Mouse (Mus musculus): Measurements from ENCODE around the gene Ankrd22. TPM values are rescaled to one million over a fixed set of nuclear protein-coding genes. Genes with fewer than 3 reads are reported as not detected.

Ankrd22 gene
- total RNA-seq, 4 experiments from 2014 or later = not detected

DNA sequence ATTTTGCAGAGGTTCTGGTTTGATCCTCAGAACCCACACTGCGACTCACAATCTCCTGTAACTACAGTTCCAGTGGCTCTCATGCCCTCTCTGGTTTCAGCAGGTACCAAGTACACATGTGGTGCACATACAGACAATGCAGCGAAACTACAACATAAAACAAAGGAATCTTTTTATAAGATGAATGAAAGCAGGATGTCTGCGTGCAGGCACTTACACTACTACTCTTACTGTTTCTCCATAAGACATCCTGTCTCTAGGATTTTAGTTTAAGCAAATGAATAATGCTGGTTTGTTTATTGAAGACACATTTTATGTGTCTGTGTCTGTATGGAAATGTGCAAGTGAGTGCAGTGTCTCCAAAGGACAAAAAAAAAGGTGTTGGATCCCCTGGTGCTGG, 15.4 kb upstream of the Ankrd22 start:
- DNase-seq (ENCODE audit: low spot score in 2 of 2) = no peak

DNA sequence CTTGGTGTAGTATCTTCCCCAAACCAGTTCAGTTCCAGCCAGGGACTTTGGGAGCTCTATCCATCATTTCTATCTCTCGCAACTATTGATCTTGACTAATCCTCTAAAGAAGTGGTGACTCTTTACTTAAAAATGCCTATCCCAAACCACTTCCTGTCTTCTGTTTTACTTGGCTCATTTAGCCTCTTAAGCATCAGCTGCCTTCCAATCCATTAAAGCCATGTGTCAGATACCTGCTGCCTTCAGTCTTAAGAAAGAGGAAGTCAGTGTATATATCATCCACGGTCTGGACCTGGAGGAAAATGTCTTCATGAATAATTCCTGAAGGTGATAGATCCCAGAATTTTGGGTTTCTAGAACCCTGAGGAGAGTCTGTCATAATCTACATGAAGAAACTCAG, 14.5 kb upstream of the Ankrd22 start:
- no peak for DNase-seq (ENCODE audit: low spot score in 2 of 2)

DNA sequence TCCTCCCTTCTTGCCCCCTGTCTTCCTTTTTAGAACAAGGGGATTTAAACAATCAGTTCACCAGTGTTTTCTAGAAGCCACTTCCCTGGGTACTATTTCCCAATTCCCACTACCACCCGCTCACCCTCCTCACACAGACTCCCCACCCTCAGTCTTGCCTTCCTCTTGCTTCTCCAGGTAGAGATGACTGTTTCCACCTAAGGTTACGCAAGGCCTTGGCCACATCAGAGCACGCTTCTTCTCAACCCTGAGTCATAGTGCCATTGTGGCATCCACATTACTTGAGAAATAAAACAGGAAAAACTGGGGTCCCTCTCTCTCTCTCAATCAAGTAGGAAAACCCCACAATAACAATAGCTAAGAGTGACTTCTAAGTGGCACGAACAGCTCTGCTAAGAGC, 13.3 kb upstream of the Ankrd22 start:
- DNase-seq (ENCODE audit: low spot score in 2 of 2) = no peak

DNA sequence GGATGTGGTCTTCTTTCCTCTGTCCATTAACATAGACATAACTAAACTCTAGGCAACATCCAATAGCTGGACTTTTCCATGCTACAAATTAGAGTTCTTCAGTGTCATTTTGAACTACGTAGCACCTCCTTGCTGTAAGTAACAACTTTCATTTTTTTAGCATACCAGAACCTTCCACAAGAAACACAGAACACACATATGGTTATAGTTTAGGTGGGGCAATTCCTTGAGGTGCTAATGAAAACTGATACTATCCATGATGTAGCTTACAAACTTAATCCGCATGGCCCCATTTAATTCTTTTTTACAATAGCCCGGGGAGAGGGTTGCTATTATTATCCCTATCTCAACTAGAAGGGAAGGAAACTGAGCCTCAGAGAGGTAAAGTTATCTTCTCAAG, 8.2 kb upstream of the Ankrd22 start:
- no peak for DNase-seq (ENCODE audit: low spot score in 2 of 2)

DNA sequence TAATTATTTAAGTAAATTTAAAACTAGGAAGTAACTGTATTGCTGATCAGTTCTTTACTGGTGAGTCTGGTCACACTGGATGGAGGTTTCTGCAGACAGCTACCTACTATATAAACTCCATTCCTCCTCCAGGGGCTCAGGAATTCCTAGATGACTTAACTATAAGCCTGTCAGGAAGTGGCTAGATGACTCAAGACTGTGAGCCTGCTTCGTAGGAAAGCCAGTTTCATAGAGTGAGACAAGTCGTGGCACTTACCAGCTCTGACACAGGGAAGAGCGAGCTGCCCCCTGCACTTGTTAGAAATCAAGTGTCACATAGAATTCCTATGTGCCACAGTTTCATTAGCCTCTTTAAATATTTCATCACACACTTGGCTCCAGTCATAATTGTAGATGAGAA, 5.3 kb upstream of the Ankrd22 start:
- no peak for DNase-seq (ENCODE audit: low spot score in 2 of 2)

DNA sequence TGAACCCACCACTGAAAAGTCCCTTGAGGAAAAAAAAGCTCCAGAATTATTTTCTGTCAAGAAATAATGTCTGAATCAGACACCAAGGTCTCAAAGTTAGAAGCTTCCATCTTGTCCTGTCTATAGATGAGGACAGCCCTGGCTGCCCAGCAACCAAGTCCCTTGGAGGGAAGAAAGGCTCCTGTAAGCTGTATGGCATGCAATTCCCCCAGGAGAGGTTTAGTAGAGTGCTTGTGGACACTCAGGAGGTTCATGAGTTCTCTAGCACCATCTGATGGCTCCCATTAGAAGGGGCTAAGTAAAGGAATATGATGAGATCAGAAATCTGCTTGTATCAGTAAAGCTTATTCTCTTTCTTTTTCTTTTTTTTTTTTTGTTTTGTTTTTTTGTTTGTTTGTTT, 3.3 kb upstream of the Ankrd22 start:
- DNase-seq (ENCODE audit: low spot score in 2 of 2) = no peak

DNA sequence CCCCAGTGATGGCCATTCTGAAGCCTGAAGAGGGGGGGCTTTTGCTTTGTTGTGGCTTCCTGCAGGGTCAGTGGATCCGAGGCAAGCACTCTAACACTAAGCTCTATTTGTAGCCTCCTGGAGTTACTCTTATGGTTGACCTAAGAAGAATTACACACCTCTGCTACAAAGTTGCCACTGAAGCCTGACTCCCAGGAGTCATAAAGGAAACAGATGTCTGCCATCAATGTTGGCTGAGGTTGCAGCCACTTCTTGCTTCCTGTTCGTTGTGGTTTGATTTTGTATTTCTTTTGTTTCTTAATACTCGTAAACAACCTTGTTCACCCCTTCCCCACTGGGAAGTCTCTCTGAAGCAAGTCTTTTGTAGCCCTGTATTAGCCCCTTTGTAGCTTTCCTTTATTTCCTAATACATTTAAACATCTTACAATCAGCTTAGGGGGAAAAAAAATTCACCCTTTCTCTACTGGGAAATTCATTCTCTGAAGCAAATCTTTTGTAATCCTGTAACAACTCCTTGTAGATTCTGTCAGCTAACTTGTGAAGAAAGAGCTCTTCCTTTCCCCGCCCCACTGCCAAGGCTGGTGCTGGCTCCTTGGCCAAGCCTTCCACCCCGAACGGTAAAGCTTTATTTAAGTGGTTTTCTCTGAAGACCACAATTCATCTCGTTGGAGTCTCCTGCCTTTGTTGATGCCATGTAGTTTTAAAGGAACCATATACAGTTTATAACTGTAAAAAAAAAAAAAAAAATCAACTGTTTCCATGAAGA, 2.2 kb upstream of the Ankrd22 start:
- no peak for DNase-seq (ENCODE audit: low spot score in 2 of 2)

DNA sequence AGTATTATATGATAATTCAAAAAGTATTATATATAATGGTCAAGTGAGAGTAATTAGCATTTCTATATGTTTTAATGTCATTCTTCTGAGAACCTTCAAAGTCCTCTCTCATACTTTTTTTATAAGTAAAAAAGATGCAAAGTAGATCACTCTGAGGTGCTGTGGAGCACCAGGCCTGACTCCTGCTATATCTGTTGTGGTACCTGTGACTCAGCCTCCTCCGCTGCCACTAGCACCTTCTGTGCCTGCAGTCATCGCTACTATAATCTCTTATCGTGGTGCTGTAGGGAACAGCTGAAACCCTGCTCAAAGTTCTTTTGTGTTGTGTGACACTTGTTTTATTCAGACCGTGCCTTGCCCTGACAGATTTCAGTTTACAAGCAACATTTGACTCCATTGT, 533 bp upstream of the Ankrd22 start:
- no peak for DNase-seq (ENCODE audit: low spot score in 2 of 2)

DNA sequence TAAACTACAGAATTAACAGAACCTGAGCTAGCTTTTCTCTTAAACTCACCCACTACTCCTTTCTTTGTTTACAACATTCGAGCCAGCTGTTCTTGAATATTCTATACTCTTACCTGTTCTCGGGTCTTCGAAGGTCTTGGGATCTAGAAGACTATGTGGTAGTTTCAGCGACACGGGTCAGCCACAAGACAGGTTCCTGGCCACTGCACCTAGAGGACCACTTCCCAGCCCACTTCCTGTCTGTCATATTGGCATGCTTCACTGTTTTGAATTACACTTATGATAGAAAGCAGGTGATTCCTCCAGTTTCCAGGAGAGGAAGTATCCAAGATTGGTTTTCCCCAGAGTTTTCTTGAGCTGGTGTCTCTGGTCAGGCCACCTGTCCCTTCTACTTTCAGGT, 3.2 kb downstream of the Ankrd22 start:
- DNase-seq (ENCODE audit: low spot score in 2 of 2) = no peak

DNA sequence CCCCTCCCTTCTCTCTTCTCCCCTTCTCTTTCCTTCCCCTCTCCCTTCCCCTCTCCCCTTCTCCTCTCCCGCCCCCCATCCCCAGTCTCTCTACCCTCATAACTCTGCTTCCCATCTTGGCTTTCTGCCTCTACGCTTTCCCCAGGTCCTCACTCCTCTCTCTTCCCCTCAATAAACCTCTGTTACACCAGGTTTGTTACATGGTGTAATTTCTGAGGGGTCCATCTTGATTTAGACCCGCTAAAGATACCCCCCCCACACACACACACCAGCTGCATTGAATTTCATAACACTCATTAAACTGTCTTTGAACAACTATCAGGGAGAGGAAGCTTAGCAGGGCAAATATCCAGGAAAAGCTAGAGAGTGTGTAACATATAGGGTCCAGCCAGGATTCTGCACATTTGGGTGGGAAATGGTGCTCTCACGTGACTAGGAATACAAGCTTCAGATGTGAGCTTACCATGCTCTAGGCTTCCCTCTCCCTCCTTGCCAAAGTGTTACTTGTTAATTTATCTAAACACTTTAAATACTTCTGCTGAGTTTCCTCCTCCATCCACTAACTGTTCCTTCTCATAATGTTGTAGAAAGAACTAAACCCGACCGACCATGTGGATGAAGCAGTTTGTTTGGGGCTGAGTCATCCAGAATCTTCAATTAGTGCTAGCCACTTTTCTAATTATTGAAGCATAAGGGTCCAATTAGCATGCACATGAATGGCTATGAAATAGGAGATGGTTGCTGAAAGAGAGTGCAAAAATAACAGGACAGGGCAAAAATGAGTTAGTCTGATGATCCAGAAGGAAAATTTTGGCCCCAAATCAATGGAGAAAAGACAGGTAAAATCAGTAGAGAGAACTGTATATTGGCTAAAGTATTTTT, 12.3 kb downstream of the Ankrd22 start:
- DNase-seq (ENCODE audit: low spot score in 2 of 2) = no peak

DNA sequence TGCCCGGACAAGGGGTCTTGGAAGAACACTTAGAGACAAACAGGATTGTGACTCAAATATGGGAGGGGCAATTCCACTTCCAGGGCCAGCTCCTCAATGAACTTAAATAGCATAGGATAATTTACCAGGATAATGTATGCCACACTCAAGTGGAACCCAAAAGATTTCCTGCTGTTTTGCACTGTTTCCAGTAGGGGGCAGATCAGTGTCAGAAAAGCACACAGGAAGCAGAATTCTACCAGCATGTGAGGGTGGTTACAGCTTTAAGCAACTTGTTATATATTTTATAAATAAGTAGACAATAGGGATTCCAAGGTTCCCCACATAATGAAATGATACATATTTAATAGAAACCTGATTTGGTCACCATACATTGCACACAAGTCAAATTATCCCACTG, 13.9 kb downstream of the Ankrd22 start:
- DNase-seq (ENCODE audit: low spot score in 2 of 2) = no peak

DNA sequence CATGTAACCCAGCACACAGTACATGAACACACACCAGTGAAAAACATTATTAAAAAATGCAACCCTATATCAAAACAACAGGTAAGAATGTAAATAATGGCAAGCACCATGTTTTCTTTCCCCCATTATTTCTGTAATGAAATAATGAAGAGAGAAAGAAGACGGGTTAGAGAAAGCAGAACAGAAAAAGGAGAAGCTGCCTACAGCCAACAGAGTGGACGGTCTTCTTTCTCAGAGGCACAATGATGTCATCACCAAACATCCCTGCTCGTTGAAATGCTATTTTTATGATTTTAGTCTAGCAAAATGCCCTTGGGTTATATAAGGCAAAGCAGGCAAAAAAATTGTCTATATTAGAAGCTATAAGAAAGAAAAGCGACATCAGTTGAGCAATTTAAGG, 17.4 kb downstream of the Ankrd22 start:
- DNase-seq (ENCODE audit: low spot score in 2 of 2) = no peak

DNA sequence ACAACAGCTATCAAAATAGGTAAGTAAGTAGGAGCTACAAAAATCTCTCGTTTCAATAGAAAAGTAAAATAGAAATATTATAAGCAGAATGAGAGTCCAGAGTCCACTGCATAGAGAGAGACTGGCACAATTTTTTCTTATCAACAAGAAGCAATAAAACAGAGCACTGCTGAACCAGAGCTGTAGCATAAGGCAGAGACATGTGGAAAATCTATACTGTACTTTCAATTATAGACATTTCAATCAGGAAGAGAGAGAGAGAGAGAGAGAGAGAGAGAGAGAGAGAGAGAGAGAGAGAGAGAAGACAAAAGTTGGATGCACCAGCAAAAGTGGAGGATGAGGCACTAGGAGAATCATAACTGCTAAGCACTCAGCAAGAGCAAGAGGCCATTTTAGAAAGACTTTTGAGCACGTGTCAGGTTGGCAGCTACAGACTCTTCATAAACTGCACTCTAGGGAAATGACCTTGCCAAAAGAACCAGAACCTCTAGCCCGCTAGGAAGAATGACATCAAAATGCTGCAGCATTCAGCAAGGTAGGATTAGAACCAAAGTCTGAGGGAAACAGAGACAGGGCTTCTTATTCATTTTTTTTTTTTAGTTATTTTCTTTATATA, 26.3 kb downstream of the Ankrd22 start:
- no peak for DNase-seq (ENCODE audit: low spot score in 2 of 2)

DNA sequence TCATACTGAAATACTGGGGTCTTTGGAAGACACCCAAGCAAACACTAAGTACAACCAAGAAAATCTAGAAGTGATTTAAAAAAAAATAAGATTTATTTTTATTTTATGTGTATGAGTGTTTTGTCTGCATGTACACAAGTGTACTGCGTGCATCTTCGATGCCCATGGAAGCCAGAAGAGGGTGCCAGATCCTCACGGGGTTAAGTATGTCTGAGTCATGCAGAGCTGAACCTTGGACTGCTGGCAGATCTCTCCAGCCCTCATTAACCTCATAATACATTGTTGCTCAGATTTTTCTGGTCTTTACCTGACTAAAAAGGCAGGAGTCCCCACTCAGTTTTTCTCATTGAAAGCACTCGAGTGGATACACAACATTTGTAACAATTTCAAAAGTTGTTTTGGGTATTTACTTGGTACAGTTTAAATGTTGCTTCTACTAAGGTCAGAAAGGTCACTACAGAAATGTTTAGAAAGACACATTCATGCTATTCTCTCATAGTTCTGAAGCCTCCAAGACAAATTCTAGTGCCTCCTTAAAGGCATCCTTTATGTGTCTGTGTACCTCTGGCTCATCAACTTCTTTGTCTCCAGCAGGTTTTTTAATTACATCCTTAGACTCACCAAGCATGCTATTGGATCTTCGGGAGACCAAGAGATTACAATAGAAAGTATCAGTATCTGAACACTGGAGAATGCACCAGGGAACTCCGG, 27.0 kb downstream of the Ankrd22 start:
- DNase-seq (ENCODE audit: low spot score in 2 of 2) = no peak

DNA sequence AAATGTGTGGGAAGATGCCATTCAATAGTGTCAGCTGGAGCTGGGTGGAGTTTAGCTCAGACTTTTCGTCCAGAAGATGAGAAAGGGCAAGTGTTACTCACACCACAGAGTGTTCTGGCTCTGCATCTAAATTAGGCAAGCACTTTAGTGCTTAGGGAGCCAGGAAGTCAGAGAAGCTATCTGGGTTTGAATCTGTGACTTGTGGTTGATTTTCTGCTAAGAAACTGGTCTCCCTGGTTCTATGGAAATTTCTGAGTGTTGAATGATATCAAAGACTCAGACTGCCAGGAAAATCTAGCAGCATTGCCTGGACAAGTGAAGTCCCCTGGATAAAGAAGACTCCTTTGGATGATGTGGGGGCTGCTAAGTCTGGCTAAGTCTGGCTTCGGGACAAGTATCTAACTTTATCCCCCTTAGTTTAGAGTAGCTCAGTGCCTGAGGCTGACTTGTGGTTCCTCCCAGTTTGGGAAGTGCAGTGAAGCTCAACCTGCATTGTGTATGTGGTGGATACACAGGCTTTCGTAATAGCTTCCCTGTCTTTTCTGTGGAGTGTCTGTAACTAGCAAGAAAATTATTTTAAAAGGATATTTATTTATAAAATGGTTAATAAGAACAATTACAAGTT, 45.6 kb downstream of the Ankrd22 start:
- DNase-seq (ENCODE audit: low spot score in 2 of 2) = no peak

DNA sequence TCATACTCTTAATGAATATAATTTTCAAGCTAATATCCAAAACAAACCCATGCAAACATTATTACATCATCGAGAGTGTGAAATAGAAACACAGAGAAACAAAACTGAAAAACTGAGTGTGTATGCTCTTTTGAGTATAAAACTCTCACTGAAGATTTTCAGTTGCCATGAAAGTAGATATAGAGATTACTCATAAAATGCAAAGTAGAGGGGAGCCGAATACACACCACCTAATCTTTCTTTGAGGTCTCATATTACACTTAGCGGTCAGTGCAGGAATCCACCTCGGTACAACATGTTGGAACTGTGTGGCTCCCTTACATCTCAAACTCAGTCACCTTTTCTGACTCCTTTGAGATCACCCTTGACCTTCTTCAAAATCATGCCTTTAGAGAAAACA, 46.2 kb downstream of the Ankrd22 start:
- no peak for DNase-seq (ENCODE audit: low spot score in 2 of 2)

DNA sequence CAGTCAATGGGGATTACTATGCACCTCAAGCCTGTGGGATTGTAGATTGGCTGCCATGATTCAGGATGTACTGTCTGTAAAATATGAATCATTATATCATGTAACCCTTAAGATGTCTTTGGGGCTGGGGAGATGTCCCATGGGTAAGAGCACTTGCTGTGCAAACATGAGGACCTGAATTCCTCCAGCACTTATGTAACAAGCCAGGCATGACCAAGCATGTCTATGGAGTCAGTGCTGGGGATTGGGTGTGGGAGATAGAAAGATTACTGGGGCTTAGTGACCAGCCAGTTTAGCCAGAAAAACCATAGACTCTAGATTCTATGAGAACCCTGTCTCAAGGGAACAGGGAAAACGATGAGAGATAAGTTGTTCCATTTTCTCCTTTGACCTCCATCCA, 46.8 kb downstream of the Ankrd22 start:
- no peak for DNase-seq (ENCODE audit: low spot score in 2 of 2)

DNA sequence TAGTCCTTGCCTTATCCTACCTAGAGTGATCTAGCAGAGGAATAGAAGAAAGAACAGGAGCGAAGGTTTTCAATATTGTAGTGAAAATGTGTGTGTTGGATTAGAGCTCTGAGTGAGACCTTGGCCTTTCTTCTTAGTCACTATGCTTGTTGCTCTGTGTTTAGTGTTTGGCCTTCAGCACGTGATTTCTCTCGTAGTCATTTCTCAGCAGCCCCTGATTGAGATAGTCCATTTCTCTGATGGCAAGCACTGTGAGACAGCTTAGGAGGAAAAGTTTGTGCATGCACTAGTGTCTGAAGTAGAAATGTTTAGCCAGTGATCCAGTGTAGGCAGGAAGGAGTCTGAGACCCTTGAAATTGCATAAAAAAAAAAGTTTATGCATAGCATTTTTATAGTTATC, 61.0 kb downstream of the Ankrd22 start:
- no peak for DNase-seq (ENCODE audit: low spot score in 2 of 2)

DNA sequence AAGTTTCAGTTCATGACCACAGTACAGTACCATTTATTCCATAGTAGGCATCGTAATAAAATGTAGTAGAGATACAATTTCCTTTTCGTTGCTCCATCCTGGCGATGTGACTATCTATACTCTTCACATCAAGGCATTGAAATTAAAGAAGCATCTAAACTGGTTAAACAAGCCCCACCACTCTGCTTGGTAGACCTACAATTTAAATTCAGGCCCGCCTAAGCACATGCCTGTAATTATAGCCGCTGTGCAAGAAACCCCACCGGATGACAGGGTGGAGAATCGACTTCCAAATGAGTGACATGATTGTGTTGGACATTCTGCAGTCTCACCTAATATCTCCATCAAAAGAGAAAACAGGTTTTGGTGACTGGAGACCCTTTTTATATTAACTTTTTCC, 64.0 kb downstream of the Ankrd22 start:
- DNase-seq (ENCODE audit: low spot score in 2 of 2) = no peak

DNA sequence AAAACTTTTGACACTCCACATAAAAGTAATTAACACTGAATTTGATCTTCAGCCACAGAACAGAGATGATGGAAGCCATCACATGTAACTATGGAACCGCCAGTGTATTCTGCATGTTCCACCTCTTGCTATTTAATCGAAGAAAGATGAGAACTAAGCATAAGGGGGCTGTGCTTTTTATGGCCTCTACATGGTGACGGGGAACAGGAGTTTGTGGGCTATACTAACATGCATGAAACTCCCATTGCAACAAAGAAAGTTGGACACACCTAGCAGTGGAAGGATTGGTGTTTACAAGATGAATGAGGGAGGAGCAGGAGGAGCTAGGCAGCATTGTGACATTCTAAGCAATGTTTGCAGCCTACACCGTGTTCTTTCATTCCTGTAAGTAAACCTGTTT, 65.2 kb downstream of the Ankrd22 start, which contains the start of gene Lipm:
TSS of gene Lipm (plus strand) at position 301 of the 400 bp plus-strand sequence.
- no peak for DNase-seq (ENCODE audit: low spot score in 2 of 2)

DNA sequence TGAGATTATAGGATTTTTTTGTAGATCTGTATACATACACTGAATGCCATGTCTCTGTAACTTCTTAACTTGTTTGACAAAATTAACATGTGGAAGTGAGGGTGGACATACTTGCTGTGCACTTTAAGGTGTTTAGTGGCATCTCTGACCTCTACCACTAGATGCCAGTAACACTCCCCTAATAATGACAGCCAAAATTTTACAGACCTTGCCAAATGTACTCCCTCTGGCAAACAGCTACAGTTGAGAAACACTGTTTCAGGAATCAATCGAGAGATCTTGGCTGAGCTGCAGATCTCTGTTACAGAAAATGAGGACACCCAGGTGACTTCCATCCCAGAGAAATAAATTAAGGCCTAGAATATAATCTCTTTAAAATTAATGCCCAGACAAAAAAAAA, 69.6 kb downstream of the Ankrd22 start:
- no peak for DNase-seq (ENCODE audit: low spot score in 2 of 2)
